Mouse (Mus musculus) embryonic fibroblast, embryonic 13.5 days (primary cell): ENCODE data around the gene Ppargc1a.

Experiments
- CTCF ChIP-seq: IDR thresholded peaks from 2 replicates; pipeline ENCODE4 v1.5.1; 2011; ENCODE audit warnings: mild to moderate bottlenecking, control low read depth, low read length, moderate library complexity, borderline replicate concordance; ENCODE audit not compliant: insufficient read depth
- POLR2A ChIP-seq: IDR thresholded peaks from 2 replicates; pipeline ENCODE4 v1.6.1; 2011; ENCODE audit warnings: low read depth, mild to moderate bottlenecking, control low read depth, low read length, moderate library complexity

GRCm38 (mm10) chr5:51584186-51584585 is 16.7 kb upstream of the Ppargc1a start:
- TF ChIP-seq CTCF (no peak), POLR2A (no peak)
